Comparison of ENCODE assay signal across 8 mouse cellular contexts in the genomic region with DNA sequence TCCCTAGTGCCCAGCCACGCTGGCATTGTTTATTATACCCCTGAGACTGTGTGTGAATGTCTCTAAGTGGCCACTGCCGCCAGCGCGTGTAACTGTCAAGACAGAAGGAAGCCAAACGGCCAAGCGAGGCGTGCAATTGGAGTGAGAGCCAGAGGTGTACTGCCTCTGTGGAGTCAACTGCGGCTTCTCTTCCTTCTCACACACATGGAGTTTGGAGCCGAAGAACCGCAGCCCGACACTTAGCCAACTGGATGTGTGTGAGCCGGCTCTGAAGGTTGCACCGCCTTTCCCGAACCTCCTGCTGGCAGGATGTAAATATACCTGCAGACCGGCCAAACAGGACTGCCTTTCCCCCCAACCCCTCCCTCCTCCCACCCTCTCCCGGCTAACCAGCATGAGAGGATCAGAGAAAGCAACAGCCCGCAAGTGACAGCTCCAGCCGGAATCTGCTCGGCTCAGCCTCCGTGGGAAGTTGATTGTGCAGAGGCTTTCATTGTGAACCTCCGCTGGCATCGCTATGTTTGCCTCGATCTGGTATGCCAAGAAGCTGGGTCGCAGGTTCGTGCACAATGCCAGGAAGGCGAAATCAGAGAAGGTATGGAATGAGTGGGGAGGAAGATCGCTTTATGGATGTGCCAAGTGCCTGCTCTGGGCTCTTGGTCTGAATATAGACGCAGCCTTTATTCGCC.
DNase-seq lines count a peak whose midpoint lies in the region; ATAC-seq lines count a peak whose summit lies in the region.

No protein-coding gene starts in this region.

- H3K27ac ChIP-seq in lung, embryonic 15.5 days = no peak overlapping the region
- H3K27ac ChIP-seq in forebrain, embryonic 15.5 days (replicated peaks) = 0 out of 2 replicates have a peak overlapping the region, but pooled peaks have one; percentile 7
- H3K27ac ChIP-seq in stomach, embryonic 16.5 days (ENCODE audit: low read length) = no peak overlapping the region

- H3K36me3 ChIP-seq in lung, embryonic 15.5 days = no peaks in the 10 kb centered on the region
- no peaks in the 10 kb centered on the region for H3K36me3 ChIP-seq in forebrain, embryonic 15.5 days
- no peaks in the 10 kb centered on the region for H3K36me3 ChIP-seq in stomach, embryonic 16.5 days (ENCODE audit: control insufficient read depth, insufficient read depth, low read length)

- no peak for DNase-seq in lung, postnatal 4 days
- peak; percentile 29 for DNase-seq in cerebellum, adult 11-12 months
- peak; percentile 15 for DNase-seq in kidney, postnatal 14 days
- DNase-seq in c-Kit-positive CD71-positive TER-119-positive erythroid progenitor cells, embryonic 14.5 days (ENCODE audit: low spot score) = no peak

- H3K4me3 ChIP-seq in lung, embryonic 15.5 days = peak overlapping the region; percentile 27
- peak overlapping the region; percentile 44 for H3K4me3 ChIP-seq in forebrain, embryonic 15.5 days
- peak overlapping the region; percentile 38 for H3K4me3 ChIP-seq in stomach, embryonic 16.5 days (replicated peaks; ENCODE audit: low read length)

- no peaks in the 10 kb centered on the region for H3K4me1 ChIP-seq in lung, embryonic 15.5 days
- H3K4me1 ChIP-seq in forebrain, embryonic 15.5 days = peaks cover 8% of the 10 kb centered on the region; the same call in 1 of the 2 replicates
- H3K4me1 ChIP-seq in stomach, embryonic 16.5 days (ENCODE audit: control insufficient read depth, insufficient read depth, low read length) = no peaks in the 10 kb centered on the region

- WGBS in lung, embryonic 15.5 days = under 1% methylated on average over 29 of the region's 29 CpGs
- WGBS in forebrain, embryonic 15.5 days = under 1% methylated on average over 29 of the region's 29 CpGs
- WGBS in stomach, embryonic 16.5 days = 2% methylated on average over 29 of the region's 29 CpGs

- no peaks in the 10 kb centered on the region for H3K9me3 ChIP-seq in lung, embryonic 15.5 days
- no peaks in the 10 kb centered on the region for H3K9me3 ChIP-seq in forebrain, embryonic 15.5 days
- no peaks in the 10 kb centered on the region for H3K9me3 ChIP-seq in stomach, embryonic 16.5 days (replicated peaks; ENCODE audit: control insufficient read depth, low read length)

- no peak overlapping the region for H3K9ac ChIP-seq in lung, embryonic 15.5 days
- H3K9ac ChIP-seq in forebrain, embryonic 15.5 days (replicated peaks) = peak overlapping the region; percentile 45
- H3K9ac ChIP-seq in stomach, embryonic 16.5 days (ENCODE audit: low read length) = peak overlapping the region; percentile 33; the same call in 1 of the 2 replicates

- H3K27me3 ChIP-seq in lung, embryonic 15.5 days = peaks cover 5% of the 10 kb centered on the region
- no peaks in the 10 kb centered on the region for H3K27me3 ChIP-seq in forebrain, embryonic 15.5 days
- no peaks in the 10 kb centered on the region; the same call in 1 of the 2 replicates for H3K27me3 ChIP-seq in stomach, embryonic 16.5 days (ENCODE audit: control insufficient read depth, insufficient read depth, low read length)

- peak overlapping the region; percentile 57 for H3K4me2 ChIP-seq in lung, embryonic 15.5 days
- peak overlapping the region; percentile 67 for H3K4me2 ChIP-seq in forebrain, embryonic 15.5 days (replicated peaks)
- H3K4me2 ChIP-seq in stomach, embryonic 16.5 days (ENCODE audit: low read depth, low read length) = peak overlapping the region; percentile 52

- ATAC-seq in lung, embryonic 15.5 days (ENCODE audit: borderline replicate concordance, extremely low read depth, low FRiP score, low TSS enrichment) = peak; percentile 46
- ATAC-seq in forebrain, embryonic 15.5 days (replicated peaks) = peak; percentile 83
- ATAC-seq in megakaryocyte-erythroid progenitor cell, adult 5-6 weeks (replicated peaks; ENCODE audit: low FRiP score, low TSS enrichment, poor library complexity, severe bottlenecking) = peak; percentile 30; the same call in 1 of the 2 replicates
- ATAC-seq in stomach, embryonic 16.5 days (ENCODE audit: insufficient read depth, low FRiP score) = peak; percentile 66; the same call in 1 of the 2 replicates

Comparison
In these comparisons a context has a peak if more than half of its experiments do, and no peak if none do; other contexts are left out.
1. ATAC-seq: peak in every context shown above with its lines; median percentile 83 in forebrain, embryonic 15.5 days; 66 in stomach, embryonic 16.5 days; 46 in lung, embryonic 15.5 days; 30 in megakaryocyte-erythroid progenitor cell, adult 5-6 weeks.
2. DNase-seq: peak in cerebellum, adult 11-12 months (single experiment) and kidney, postnatal 14 days (single experiment); none in lung, postnatal 4 days (0 of 2) and c-Kit-positive CD71-positive TER-119-positive erythroid progenitor cells, embryonic 14.5 days (single experiment).
3. Peak in every context shown above with its lines, with median percentiles within 50 percentile points of each other: H3K4me2 ChIP-seq and H3K4me3 ChIP-seq.